Mouse (Mus musculus) small intestine, adult 2 months (tissue): ENCODE results near the gene Eif4g2. TPM values are rescaled to one million over a fixed set of nuclear protein-coding genes. Genes with fewer than 3 reads are reported as not detected.

Experiments used
- H3K27ac ChIP-seq: fragments of 200-500 bp; 2 replicates; pipeline ENCODE4 v1.5.1; 2012; ENCODE audit warnings: low read depth, low read length, control low read depth, inconsistent platforms; ENCODE audit not compliant: insufficient read depth
- H3K27me3 ChIP-seq: fragments of 200-500 bp; 2 replicates; pipeline ENCODE4 v1.6.1; 2012; ENCODE audit warnings: mild to moderate bottlenecking, moderate library complexity, low read length, inconsistent platforms; ENCODE audit not compliant: control insufficient read depth, insufficient read depth
- H3K36me3 ChIP-seq: fragments of 200-500 bp; 2 replicates; pipeline ENCODE4 v1.6.1; 2012; ENCODE audit warnings: mild to moderate bottlenecking, low read length, control low read depth, inconsistent platforms; ENCODE audit not compliant: control insufficient read depth, insufficient read depth
- H3K4me1 ChIP-seq: fragments of 200-500 bp; 2 replicates; pipeline ENCODE4 v1.6.1; 2012; ENCODE audit warnings: low read length, inconsistent platforms, mixed read lengths; ENCODE audit not compliant: control insufficient read depth, insufficient read depth, insufficient read length
- H3K4me3 ChIP-seq: fragments of 200-500 bp; 2 replicates; pipeline ENCODE4 v1.5.1; 2012; ENCODE audit warnings: low read depth, mild to moderate bottlenecking, control low read depth, inconsistent platforms, low read length, moderate library complexity
- CTCF ChIP-seq: fragments of 200-500 bp; IDR thresholded peaks from 2 replicates; pipeline ENCODE4 v1.5.1; 2012; ENCODE audit warnings: low read depth, mild to moderate bottlenecking, control low read depth, inconsistent platforms, low read length, moderate library complexity, mixed read lengths; ENCODE audit not compliant: insufficient replicate concordance, insufficient read length; ENCODE audit errors: extremely low read depth
- POLR2A ChIP-seq: fragments of 200-500 bp; IDR thresholded peaks from 2 replicates; pipeline ENCODE4 v1.6.1; 2012; ENCODE audit warnings: low read depth, mild to moderate bottlenecking, control low read depth, inconsistent platforms, low read length, moderate library complexity
- WGBS: fragments of 180-500 bp; shearing (Covaris S2); methylation state at CpG from one replicate; pipeline ENCODE4 v1.1.7; 2018; 5-methylcytosine and 5-hydroxymethylcytosine counted together
- polyA plus RNA-seq: library from polyadenylated mRNA; depleted of rRNA; stranded (reverse); fragments of >200 nt; gene quantifications from 2 replicates; pipeline ENCODE4 v1.2.3, GENCODE M21; 2012; rRNA removed

Eif4g2 gene
- polyA plus RNA-seq, 1 experiment, result 28.7 TPM

DNA sequence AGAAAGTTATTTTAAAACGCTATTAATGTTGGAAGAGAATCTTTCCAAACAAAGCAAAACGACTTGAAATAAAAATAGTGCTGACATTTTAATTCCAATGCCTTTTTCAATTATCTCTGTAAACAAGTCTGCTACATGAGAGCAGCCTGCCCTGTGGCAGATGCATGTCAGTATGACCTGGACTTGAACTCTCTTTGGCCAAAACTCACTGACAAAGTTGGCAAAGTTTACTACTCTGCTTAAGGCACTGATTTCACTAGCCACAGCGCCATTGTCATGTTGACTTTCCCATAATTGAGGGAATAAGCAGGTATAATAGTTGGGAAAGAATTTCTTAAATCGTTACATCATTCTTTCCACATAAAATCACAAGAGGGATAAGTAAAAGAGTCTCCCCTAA is 62.0 kb downstream of the Eif4g2 start:
- Histone ChIP-seq H3K36me3 (no peaks in the 10 kb centered on the region), H3K27me3 (no peaks in the 10 kb centered on the region), H3K27ac (no peak overlapping the region), H3K4me1 (no peaks in the 10 kb centered on the region; the same call in 1 of the 2 replicates), H3K4me3 (no peak overlapping the region)
- WGBS, result 71% methylated on average over 4 of the region's 4 CpGs
- no peak for TF ChIP-seq POLR2A
- TF ChIP-seq CTCF, result no peak

Other genes with a start within 250 kb of the Eif4g2 start
- 7.6 and 21.2 TPM in 2 replicates for gene Rnf141, start 238.6 kb downstream of the Eif4g2 start, polyA plus RNA-seq
- 3.4 and 8.9 TPM in 2 replicates for gene Lyve1, start 219.8 kb downstream of the Eif4g2 start, polyA plus RNA-seq
- gene Mrvi1, start 100.6 kb downstream of the Eif4g2 start, polyA plus RNA-seq, result 11.7 and 14.8 TPM in 2 replicates
- gene Ctr9, start 54.1 kb downstream of the Eif4g2 start, polyA plus RNA-seq, result 2.3 and 3.9 TPM in 2 replicates